ENCODE assay signal across 13 mouse cellular contexts in genomic region chr11:103265211-103265610, GRCm38 (mm10). TPM values are rescaled to one million over a fixed set of nuclear protein-coding genes. Genes with fewer than 3 reads are reported as not detected.
A peak's percentile ranks its signal among the peaks of the same experiment; 100 is the strongest.
DNase-seq lines count a peak whose midpoint lies in the region; ATAC-seq and TF ChIP-seq lines count a peak whose summit lies in the region.
"Had no signal": no experiment of that assay in that cellular context is flagged by ENCODE, and none has a peak within 500 bp of the region (broad histone marks: within the 10 kb centered on the region; RNA-seq: fewer than 3 reads in every experiment).

No protein-coding gene starts in this region.

- H3K4me1 ChIP-seq in kidney, postnatal 0 days (replicated peaks; ENCODE audit: insufficient read depth, low read length): peaks cover 33% of the 10 kb centered on the region
- H3K4me1 ChIP-seq in forebrain, embryonic 15.5 days: peaks cover 53% of the 10 kb centered on the region
- peaks cover 21% of the 10 kb centered on the region; the same call in 1 of the 2 replicates for H3K4me1 ChIP-seq in midbrain, postnatal 0 days (ENCODE audit: insufficient read depth, low read length)

- DNase-seq in kidney, postnatal 0 days (ENCODE audit: low spot score): no peak
- no peak for DNase-seq in kidney, postnatal 36 days
- DNase-seq in Muller cell, postnatal 12 days (ENCODE audit: inconsistent ontology term): peak; percentile 72
- no peak for DNase-seq in midbrain, postnatal 0 days (ENCODE audit: low spot score)
- no peak for DNase-seq in lung, postnatal 14 days
- DNase-seq in frontal cortex, postnatal 10 days (ENCODE audit: low spot score in 2 of 2): no peak
- DNase-seq: cerebellum, adult 11-12 months had no signal

- no peaks in the 10 kb centered on the region for H3K36me3 ChIP-seq in kidney, postnatal 0 days (ENCODE audit: insufficient read depth, low read length)
- H3K36me3 ChIP-seq in forebrain, embryonic 15.5 days: no peaks in the 10 kb centered on the region
- no peaks in the 10 kb centered on the region for H3K36me3 ChIP-seq in midbrain, postnatal 0 days (ENCODE audit: insufficient read depth, low read length)
- H3K36me3 ChIP-seq: intestine, embryonic 15.5 days had no signal

- no peak overlapping the region for H3K9ac ChIP-seq in kidney, postnatal 0 days (ENCODE audit: low read depth, low read length)
- H3K9ac ChIP-seq in forebrain, embryonic 15.5 days (replicated peaks): 0 out of 2 replicates have a peak overlapping the region, but pooled peaks have one; percentile 17
- H3K9ac ChIP-seq in midbrain, postnatal 0 days (replicated peaks; ENCODE audit: low read length, poor library complexity, severe bottlenecking): no peak overlapping the region
- H3K9ac ChIP-seq: intestine, embryonic 15.5 days had no signal

- ATAC-seq in kidney, postnatal 0 days (replicated peaks; ENCODE audit: low FRiP score, low read depth): no peak
- ATAC-seq in forebrain, embryonic 15.5 days (replicated peaks): no peak
- no peak for ATAC-seq in midbrain, postnatal 0 days (ENCODE audit: low FRiP score)
- ATAC-seq: intestine, embryonic 15.5 days had no signal

- TF ChIP-seq CTCF in kidney, postnatal 0 days (IDR thresholded peaks at IDR 0.05; ENCODE audit: low read depth): no peak
- TF ChIP-seq CTCF in midbrain, postnatal 0 days (IDR thresholded peaks at IDR 0.05): no peak

- H3K9me3 ChIP-seq in kidney, postnatal 0 days (replicated peaks; ENCODE audit: low read length): no peaks in the 10 kb centered on the region
- no peaks in the 10 kb centered on the region for H3K9me3 ChIP-seq in forebrain, embryonic 15.5 days
- no peaks in the 10 kb centered on the region for H3K9me3 ChIP-seq in midbrain, postnatal 0 days (ENCODE audit: low read length)
- H3K9me3 ChIP-seq: intestine, embryonic 15.5 days had no signal

- peak overlapping the region; percentile 90 for H3K4me2 ChIP-seq in kidney, postnatal 0 days (ENCODE audit: low read length)
- peak overlapping the region; percentile 32 for H3K4me2 ChIP-seq in forebrain, embryonic 15.5 days (replicated peaks)
- H3K4me2 ChIP-seq in midbrain, postnatal 0 days (ENCODE audit: low read depth, low read length, poor library complexity, severe bottlenecking): 0 out of 2 replicates have a peak overlapping the region, but pooled peaks have one; percentile 24

- no peaks in the 10 kb centered on the region for H3K27me3 ChIP-seq in kidney, postnatal 0 days (ENCODE audit: insufficient read depth, low read length)
- H3K27me3 ChIP-seq in forebrain, embryonic 15.5 days: no peaks in the 10 kb centered on the region
- H3K27me3 ChIP-seq in midbrain, postnatal 0 days (ENCODE audit: insufficient read depth, low read length): no peaks in the 10 kb centered on the region
- H3K27me3 ChIP-seq: intestine, embryonic 15.5 days had no signal

- whole genome bisulfite sequencing in kidney, postnatal 0 days: 60% methylated on average over 7 of the region's 7 CpGs
- WGBS in forebrain, embryonic 15.5 days: 20% methylated on average over 7 of the region's 7 CpGs
- 27% methylated on average over 7 of the region's 7 CpGs for WGBS in midbrain, postnatal 0 days

- no peak overlapping the region for H3K4me3 ChIP-seq in kidney, postnatal 0 days (replicated peaks; ENCODE audit: low read depth, low read length)
- no peak overlapping the region for H3K4me3 ChIP-seq in forebrain, embryonic 15.5 days
- H3K4me3 ChIP-seq in midbrain, postnatal 0 days (ENCODE audit: low read depth, low read length): no peak overlapping the region
- H3K4me3 ChIP-seq: intestine, embryonic 15.5 days had no signal

- no peak overlapping the region for H3K27ac ChIP-seq in kidney, postnatal 0 days
- H3K27ac ChIP-seq in forebrain, embryonic 15.5 days (replicated peaks): no peak overlapping the region
- no peak overlapping the region for H3K27ac ChIP-seq in midbrain, postnatal 0 days (ENCODE audit: low read depth, low read length)
- H3K27ac ChIP-seq: intestine, embryonic 15.5 days had no signal

RNA-seq across cellular contexts. Expression of gene Map3k14, which starts 2.1 kb away (rescaled TPM):
- 3.2 and 3.8 TPM in 2 replicates for polyA plus RNA-seq in kidney, postnatal 0 days (2015; fragmentation: Nextera tagmentation; extraction: Ambion mirVana)
- polyA plus RNA-seq in forebrain, embryonic 15.5 days (2015; fragmentation: Nextera tagmentation; extraction: Ambion mirVana): 3.7 and 3.9 TPM in 2 replicates
- 4.8 and 6.1 TPM in 2 replicates for total RNA-seq in midbrain, postnatal 0 days (2014; rRNA removed)
- 1.5 and 1.7 TPM in 2 replicates for polyA plus RNA-seq in midbrain, postnatal 0 days (2015; fragmentation: Nextera tagmentation; extraction: Ambion mirVana)

RNA-seq across cellular contexts. Expression of gene Spata32, which starts 47.0 kb away (rescaled TPM):
- polyA plus RNA-seq in kidney, postnatal 0 days (2015; fragmentation: Nextera tagmentation; extraction: Ambion mirVana): not detected in 2 replicates
- 0.15 and 0.38 TPM in 2 replicates for polyA plus RNA-seq in forebrain, embryonic 15.5 days (2015; fragmentation: Nextera tagmentation; extraction: Ambion mirVana)
- 1.4 and 1.9 TPM in 2 replicates for total RNA-seq in midbrain, postnatal 0 days (2014; rRNA removed)
- 1.2 and 1.5 TPM in 2 replicates for polyA plus RNA-seq in midbrain, postnatal 0 days (2015; fragmentation: Nextera tagmentation; extraction: Ambion mirVana)
- total RNA-seq: gastrocnemius, adult 8-10 months; neutrophil, adult 5-6 weeks had no signal
- polyA plus RNA-seq: intestine, embryonic 15.5 days; limb, embryonic 14.5 days; stomach, embryonic 16.5 days had no signal

RNA-seq across cellular contexts. Expression of gene 1700023F06Rik, which starts 56.9 kb away (rescaled TPM):
- polyA plus RNA-seq in kidney, postnatal 0 days (2015; fragmentation: Nextera tagmentation; extraction: Ambion mirVana): 0.37 and 0.47 TPM in 2 replicates
- polyA plus RNA-seq in forebrain, embryonic 15.5 days (2015; fragmentation: Nextera tagmentation; extraction: Ambion mirVana): 0.75 and 0.98 TPM in 2 replicates
- total RNA-seq in midbrain, postnatal 0 days (2014; rRNA removed): 0.61 TPM in 1 of 2 replicates, not detected in the other
- 4.3 and 4.9 TPM in 2 replicates for polyA plus RNA-seq in midbrain, postnatal 0 days (2015; fragmentation: Nextera tagmentation; extraction: Ambion mirVana)
- total RNA-seq: gastrocnemius, adult 8-10 months; neutrophil, adult 5-6 weeks had no signal

Comparison
In these comparisons a context has a peak if more than half of its experiments do, and no peak if none do; other contexts are left out.
1. H3K4me2 ChIP-seq: peak in every context shown above with its lines; median percentile 90 in kidney, postnatal 0 days; 32 in forebrain, embryonic 15.5 days; 24 in midbrain, postnatal 0 days.